Mouse (Mus musculus) forebrain, embryonic 11.5 days (tissue): ENCODE measurements at regions not wholly inside any gene's neighbourhood (a gene's known extent, or its start where the extent isn't known, plus 50 kb on each side); places are given as distances from the start of the nearest gene placed in this dataset.
A peak's percentile ranks its signal among the peaks of the same experiment; 100 is the strongest.

Source experiments
- ATAC-seq: fragments of 200-750 bp; cut with Nextera tagmentation; replicated peaks from 2 replicates; pipeline ENCODE4 v1.8.0; 2017; ENCODE audit warnings: moderate TSS enrichment; ENCODE audit not compliant: low FRiP score
- DNase-seq: peaks from one replicate; pipeline ENCODE4 v3.0.0-alpha.2; 2017; ENCODE audit warnings: low spot score
- H3K27ac ChIP-seq: fragments of 300-500 bp; sonication (generic); 2 replicates; pipeline ENCODE4 v1.5.1; 2014; ENCODE audit warnings: low read depth, low read length
- H3K27me3 ChIP-seq: fragments of 300-500 bp; sonication (generic); 2 replicates; pipeline ENCODE4 v1.6.1; 2014; ENCODE audit warnings: mild to moderate bottlenecking, low read length, mixed read lengths; ENCODE audit not compliant: control insufficient read depth, insufficient read depth
- H3K36me3 ChIP-seq: fragments of 300-500 bp; sonication (generic); 2 replicates; pipeline ENCODE4 v1.6.1; 2014; ENCODE audit warnings: mild to moderate bottlenecking, low read length, moderate library complexity, mixed read lengths; ENCODE audit not compliant: control insufficient read depth, insufficient read depth
- H3K4me1 ChIP-seq: fragments of 300-500 bp; sonication (generic); replicated peaks from 2 replicates; pipeline ENCODE4 v1.6.1; 2014; ENCODE audit warnings: low read length, mixed read lengths; ENCODE audit not compliant: control insufficient read depth, insufficient read depth
- H3K4me2 ChIP-seq: fragments of 300-500 bp; sonication (generic); 2 replicates; pipeline ENCODE4 v1.6.1; 2014; ENCODE audit warnings: low read depth, mild to moderate bottlenecking, low read length, moderate library complexity, mixed read lengths; ENCODE audit not compliant: severe bottlenecking
- H3K4me3 ChIP-seq: fragments of 300-500 bp; sonication (generic); 2 replicates; pipeline ENCODE4 v1.5.1; 2014; ENCODE audit warnings: low read depth, low read length
- H3K9ac ChIP-seq: fragments of 300-500 bp; sonication (generic); 2 replicates; pipeline ENCODE4 v1.6.1; 2014; ENCODE audit warnings: low read length
- H3K9me3 ChIP-seq: fragments of 300-500 bp; sonication (generic); 2 replicates; pipeline ENCODE4 v1.6.1; 2016; ENCODE audit warnings: low read length, mixed read lengths; ENCODE audit not compliant: control insufficient read depth
- whole genome bisulfite sequencing: fragments of 180-500 bp; shearing (Covaris S2); extraction: QIAGEN DNeasy Blood & Tissue Kit; methylation state at CpG from one replicate; pipeline ENCODE4 v1.1.7; 2014; 5-methylcytosine and 5-hydroxymethylcytosine counted together

- Histone ChIP-seq H3K36me3 (no peaks in the 10 kb centered on the region), H3K4me1 (no peaks in the 10 kb centered on the region), H3K4me2 (no peak overlapping the region), H3K9ac (no peak overlapping the region), H3K27ac (no peak overlapping the region), H3K4me3 (no peak overlapping the region), H3K27me3 (no peaks in the 10 kb centered on the region), H3K9me3 (no peaks in the 10 kb centered on the region)
- DNase-seq (no peak), ATAC-seq (no peak)
- 91% methylated on average over 5 of the region's 5 CpGs for WGBS
These were observed 326.0 kb downstream of the 1500009L16Rik start for GRCm38 (mm10) chr10:84048706-84049105.

GRCm38 (mm10) chr10:84052696-84053095 is 330.0 kb downstream of the 1500009L16Rik start:
- DNase-seq (no peak), ATAC-seq (no peak)
- no peaks in the 10 kb centered on the region for H3K9me3 ChIP-seq
- no peaks in the 10 kb centered on the region for H3K27me3 ChIP-seq
- no peak overlapping the region for H3K4me3 ChIP-seq
- H3K36me3 ChIP-seq = no peaks in the 10 kb centered on the region
- no peak overlapping the region for H3K27ac ChIP-seq
- no peaks in the 10 kb centered on the region for H3K4me1 ChIP-seq
- H3K4me2 ChIP-seq = no peak overlapping the region
- H3K9ac ChIP-seq = no peak overlapping the region
- 93% methylated on average over 8 of the region's 8 CpGs for WGBS

GRCm38 (mm10) chr10:84054551-84055336 is 332.1 kb downstream of the 1500009L16Rik start:
- ATAC-seq = no peak
- 73% methylated on average over 6 of the region's 6 CpGs for WGBS
- H3K27ac ChIP-seq = no peak overlapping the region

GRCm38 (mm10) chr10:84055402-84056167 is 332.9 kb downstream of the 1500009L16Rik start:
- no peak overlapping the region for H3K4me3 ChIP-seq
- ATAC-seq (no peak), DNase-seq (no peak)
- no peak overlapping the region for H3K27ac ChIP-seq
- no peaks in the 10 kb centered on the region for H3K27me3 ChIP-seq
- 75% methylated on average over 10 of the region's 10 CpGs for WGBS
- H3K9ac ChIP-seq = no peak overlapping the region
- H3K36me3 ChIP-seq = no peaks in the 10 kb centered on the region
- H3K4me1 ChIP-seq = peaks cover 7% of the 10 kb centered on the region
- no peaks in the 10 kb centered on the region for H3K9me3 ChIP-seq
- H3K4me2 ChIP-seq = no peak overlapping the region

More at GRCm38 (mm10) chr10:84054551-84055336, 332.1 kb downstream of the 1500009L16Rik start:
- no peak overlapping the region for H3K4me3 ChIP-seq
- H3K36me3 ChIP-seq = no peaks in the 10 kb centered on the region
- no peak overlapping the region for H3K4me2 ChIP-seq
- no peak overlapping the region for H3K9ac ChIP-seq
- DNase-seq = no peak
- no peaks in the 10 kb centered on the region for H3K9me3 ChIP-seq
- 0 out of 2 replicates have a peak, but pooled peaks cover 3% of the 10 kb centered on the region for H3K4me1 ChIP-seq
- no peaks in the 10 kb centered on the region for H3K27me3 ChIP-seq

GRCm38 (mm10) chr10:84056323-84057169 is 333.9 kb downstream of the 1500009L16Rik start:
- ATAC-seq (no peak), DNase-seq (no peak)
- H3K9ac ChIP-seq = no peak overlapping the region
- H3K27ac ChIP-seq = no peak overlapping the region
- H3K36me3 ChIP-seq = no peaks in the 10 kb centered on the region
- 86% methylated on average over 14 of the region's 14 CpGs for WGBS
- peaks cover 8% of the 10 kb centered on the region for H3K4me1 ChIP-seq
- H3K4me3 ChIP-seq = no peak overlapping the region
- no peaks in the 10 kb centered on the region for H3K9me3 ChIP-seq
- no peaks in the 10 kb centered on the region for H3K27me3 ChIP-seq
- H3K4me2 ChIP-seq = no peak overlapping the region

GRCm38 (mm10) chr10:84058301-84058700 is 335.6 kb downstream of the 1500009L16Rik start:
- 93% methylated on average over 2 of the region's 2 CpGs for WGBS
- H3K27me3 ChIP-seq = no peaks in the 10 kb centered on the region
- H3K9ac ChIP-seq = no peak overlapping the region
- H3K4me3 ChIP-seq = no peak overlapping the region
- no peak overlapping the region for H3K27ac ChIP-seq
- DNase-seq (no peak), ATAC-seq (no peak)
- no peaks in the 10 kb centered on the region for H3K36me3 ChIP-seq
- H3K4me1 ChIP-seq = peaks cover 8% of the 10 kb centered on the region
- no peaks in the 10 kb centered on the region for H3K9me3 ChIP-seq
- no peak overlapping the region for H3K4me2 ChIP-seq

GRCm38 (mm10) chr10:84059646-84060491 is 337.2 kb downstream of the 1500009L16Rik start:
- 49% methylated on average over 9 of the region's 9 CpGs for WGBS
- no peaks in the 10 kb centered on the region for H3K9me3 ChIP-seq

More at GRCm38 (mm10) chr10:84059646-84060491, 337.2 kb downstream of the 1500009L16Rik start:
- Histone ChIP-seq H3K27ac (peak overlapping the region; percentile 60), H3K4me2 (no peak overlapping the region), H3K9ac (no peak overlapping the region), H3K36me3 (no peaks in the 10 kb centered on the region), H3K4me3 (no peak overlapping the region), H3K4me1 (peaks cover 8% of the 10 kb centered on the region), H3K27me3 (no peaks in the 10 kb centered on the region)
- DNase-seq = peak; percentile 55
- ATAC-seq = peak; percentile 73
